16 mouse cellular contexts compared by ENCODE assay signal in genomic region chr9:71568323-71568942, GRCm38 (mm10). TPM values are rescaled to one million over a fixed set of nuclear protein-coding genes. Genes with fewer than 3 reads are reported as not detected.
DNase-seq lines count a peak whose midpoint lies in the region; ATAC-seq and TF ChIP-seq lines count a peak whose summit lies in the region.
"Had no signal": no experiment of that assay in that cellular context is flagged by ENCODE, and none has a peak within 500 bp of the region (broad histone marks: within the 10 kb centered on the region; RNA-seq: fewer than 3 reads in every experiment).

No protein-coding gene starts in this region.

- no peak for TF ChIP-seq RAD21 in CH12.LX (IDR thresholded peaks at IDR 0.05; ENCODE audit: low read depth, low read length)

- peaks cover 36% of the 10 kb centered on the region for H3K4me1 ChIP-seq in kidney, embryonic 15.5 days
- peaks cover 6% of the 10 kb centered on the region; the same call in 1 of the 2 replicates for H3K4me1 ChIP-seq in kidney, adult 2 months (ENCODE audit: control insufficient read depth, insufficient read depth, low read length)
- H3K4me1 ChIP-seq in CH12.LX (ENCODE audit: control insufficient read depth in 1 of 2, insufficient read depth in 2 of 2): peaks cover 2 to 41% of the 10 kb centered on the region in 2 experiments; a peak in 2 of 4 replicates
- peaks cover 5% of the 10 kb centered on the region for H3K4me1 ChIP-seq in stomach, embryonic 15.5 days
- no peaks in the 10 kb centered on the region; the same call in 1 of the 2 replicates for H3K4me1 ChIP-seq in hindbrain, embryonic 11.5 days (replicated peaks; ENCODE audit: control insufficient read depth, insufficient read depth, low read length)
- H3K4me1 ChIP-seq: liver, embryonic 13.5 days had no signal

- no peak for ATAC-seq in kidney, embryonic 15.5 days (replicated peaks; ENCODE audit: low FRiP score)
- ATAC-seq in stomach, embryonic 15.5 days (ENCODE audit: insufficient read depth, low FRiP score, low read depth): no peak
- ATAC-seq in hindbrain, embryonic 11.5 days (ENCODE audit: low FRiP score): no peak
- ATAC-seq: midbrain, embryonic 16.5 days had no signal

- peak; percentile 23 for DNase-seq in gastrocnemius, adult 2 months
- DNase-seq in gastrocnemius, adult 8-10 months (ENCODE audit: low spot score in 2 of 2): no peak
- no peak for DNase-seq in kidney, adult 2 months
- no peak for DNase-seq in CH12.LX (ENCODE audit: extremely low read depth)
- DNase-seq in hindbrain, embryonic 11.5 days (ENCODE audit: low spot score): no peak
- no peak for DNase-seq in urinary bladder, postnatal 25 days (ENCODE audit: low spot score)
- DNase-seq: adrenal gland, postnatal 10 days; cerebellum, adult 9-11 months; embryo, embryonic 11 days; kidney, postnatal 14 days; layer of hippocampus, adult 9-11 months; liver, embryonic 13.5 days; spleen, adult 18-20 months had no signal

- no peak overlapping the region for H3K4me2 ChIP-seq in kidney, embryonic 15.5 days
- no peak overlapping the region for H3K4me2 ChIP-seq in CH12.LX (ENCODE audit: insufficient read depth, low read depth, poor library complexity, severe bottlenecking)
- H3K4me2 ChIP-seq in stomach, embryonic 15.5 days: no peak overlapping the region
- no peak overlapping the region for H3K4me2 ChIP-seq in hindbrain, embryonic 11.5 days (replicated peaks; ENCODE audit: low read depth, low read length)
- H3K4me2 ChIP-seq: liver, embryonic 13.5 days had no signal

- no peak overlapping the region for H3K9ac ChIP-seq in kidney, embryonic 15.5 days
- H3K9ac ChIP-seq in CH12.LX (ENCODE audit: insufficient read depth, low read depth): no peak overlapping the region
- no peak overlapping the region for H3K9ac ChIP-seq in stomach, embryonic 15.5 days
- no peak overlapping the region for H3K9ac ChIP-seq in hindbrain, embryonic 11.5 days (ENCODE audit: low read depth, low read length)
- H3K9ac ChIP-seq: liver, embryonic 13.5 days had no signal

- H3K9me3 ChIP-seq in kidney, embryonic 15.5 days (replicated peaks): no peaks in the 10 kb centered on the region
- H3K9me3 ChIP-seq in CH12.LX (replicated peaks; ENCODE audit: low read length): no peaks in the 10 kb centered on the region
- H3K9me3 ChIP-seq in stomach, embryonic 15.5 days: no peaks in the 10 kb centered on the region
- H3K9me3 ChIP-seq in hindbrain, embryonic 11.5 days (ENCODE audit: control insufficient read depth, low read length): no peaks in the 10 kb centered on the region
- H3K9me3 ChIP-seq: liver, embryonic 13.5 days had no signal

- peak overlapping the region; percentile 81 for H3K27ac ChIP-seq in gastrocnemius, adult 2 months
- peak overlapping the region; percentile 46 for H3K27ac ChIP-seq in kidney, embryonic 15.5 days
- H3K27ac ChIP-seq in kidney, adult 2 months (ENCODE audit: insufficient read depth, low read depth, low read length): no peak overlapping the region
- no peak overlapping the region for H3K27ac ChIP-seq in CH12.LX (ENCODE audit: insufficient read depth, low read depth)
- H3K27ac ChIP-seq in stomach, embryonic 15.5 days: peak overlapping the region; percentile 18; the same call in 1 of the 2 replicates
- H3K27ac ChIP-seq in hindbrain, embryonic 11.5 days (ENCODE audit: low read depth, low read length): no peak overlapping the region
- H3K27ac ChIP-seq: liver, embryonic 13.5 days had no signal

- in situ Hi-C loops in CH12.LX (cut with MboI; ENCODE audit: low pct_ligation_motif_present, low pct_unique_long_range_greater_than_20kb, low sequenced_read_pairs): no loop called here

- TF ChIP-seq CTCF in gastrocnemius, adult 2 months (IDR thresholded peaks at IDR 0.05): no peak
- TF ChIP-seq CTCF in kidney, adult 2 months (conservative IDR thresholded peaks at IDR 0.05; ENCODE audit: insufficient read depth, insufficient read length, low read depth, low read length): no peak
- no peak for TF ChIP-seq CTCF in CH12.LX (conservative IDR thresholded peaks at IDR 0.05 in 1 of 2, IDR thresholded peaks at IDR 0.05 in 1 of 2; ENCODE audit: low read depth in 2 of 2, low read length in 2 of 2)

- dilution Hi-C loops in CH12.LX (cut with MboI; ENCODE audit: extremely low pct_ligation_motif_present, extremely low pct_unique_long_range_greater_than_20kb, low sequenced_read_pairs): no loop called here

- no peaks in the 10 kb centered on the region for H3K27me3 ChIP-seq in kidney, embryonic 15.5 days
- H3K27me3 ChIP-seq in kidney, adult 2 months (replicated peaks; ENCODE audit: control insufficient read depth, insufficient read depth, low read length): no peaks in the 10 kb centered on the region
- H3K27me3 ChIP-seq in CH12.LX (replicated peaks): no peaks in the 10 kb centered on the region
- H3K27me3 ChIP-seq in stomach, embryonic 15.5 days (replicated peaks): no peaks in the 10 kb centered on the region
- H3K27me3 ChIP-seq in hindbrain, embryonic 11.5 days (ENCODE audit: control insufficient read depth, insufficient read depth, low read length): no peaks in the 10 kb centered on the region
- H3K27me3 ChIP-seq: liver, embryonic 13.5 days had no signal

- no peaks in the 10 kb centered on the region for H3K79me2 ChIP-seq in CH12.LX (replicated peaks; ENCODE audit: control insufficient read depth, extremely low read depth, insufficient read depth, poor library complexity, severe bottlenecking)

- 44% methylated on average over 5 of the region's 5 CpGs for WGBS in kidney, embryonic 15.5 days
- WGBS in kidney, adult 2 months: 50% methylated on average over 5 of the region's 5 CpGs
- WGBS in stomach, embryonic 15.5 days: 37% methylated on average over 5 of the region's 5 CpGs
- WGBS in hindbrain, embryonic 11.5 days: 51% methylated on average over 5 of the region's 5 CpGs

- TF ChIP-seq EP300 in CH12.LX (IDR thresholded peaks at IDR 0.05; ENCODE audit: low read length): no peak

- TF ChIP-seq POLR2A in kidney, adult 2 months (IDR thresholded peaks at IDR 0.05; ENCODE audit: low read depth, low read length): no peak
- no peak for TF ChIP-seq POLR2A in CH12.LX (IDR thresholded peaks at IDR 0.05; ENCODE audit: low read depth, low read length)

- H3K36me3 ChIP-seq in kidney, embryonic 15.5 days: no peaks in the 10 kb centered on the region
- no peaks in the 10 kb centered on the region for H3K36me3 ChIP-seq in kidney, adult 2 months (ENCODE audit: control insufficient read depth, insufficient read depth, low read length)
- peaks cover 0 to 6% of the 10 kb centered on the region in 2 experiments for H3K36me3 ChIP-seq in CH12.LX (replicated peaks in 1 of 2; ENCODE audit: control insufficient read depth in 1 of 2, insufficient read depth in 1 of 2, low read length in 1 of 2)
- H3K36me3 ChIP-seq in stomach, embryonic 15.5 days: no peaks in the 10 kb centered on the region
- no peaks in the 10 kb centered on the region for H3K36me3 ChIP-seq in hindbrain, embryonic 11.5 days (ENCODE audit: control insufficient read depth, insufficient read depth, low read length)
- H3K36me3 ChIP-seq: liver, embryonic 13.5 days had no signal

- no peak overlapping the region for H3K4me3 ChIP-seq in gastrocnemius, adult 2 months
- H3K4me3 ChIP-seq in kidney, embryonic 15.5 days (replicated peaks): no peak overlapping the region
- no peak overlapping the region for H3K4me3 ChIP-seq in kidney, adult 2 months (ENCODE audit: insufficient read depth, low read depth, low read length)
- no peak overlapping the region for H3K4me3 ChIP-seq in CH12.LX (replicated peaks in 1 of 3; ENCODE audit: low read depth in 2 of 3, low read length in 2 of 3, poor library complexity in 1 of 3)
- H3K4me3 ChIP-seq in stomach, embryonic 15.5 days (replicated peaks): no peak overlapping the region
- no peak overlapping the region for H3K4me3 ChIP-seq in hindbrain, embryonic 11.5 days (ENCODE audit: low read depth, low read length)
- H3K4me3 ChIP-seq: liver, embryonic 13.5 days had no signal

- intact Hi-C loops in gastrocnemius, adult 2 months (cut with DNase I): no loop called here

TF ChIP-seq in CH12.LX, 34 proteins besides CTCF, POLR2A, EP300 and RAD21:
- TF ChIP-seq SIN3A (IDR thresholded peaks at IDR 0.05; ENCODE audit: low read length): no peak
- no peak for TF ChIP-seq ETS1 (conservative IDR thresholded peaks at IDR 0.05; ENCODE audit: low read depth, low read length)
- TF ChIP-seq POLR2AphosphoS2 (IDR thresholded peaks at IDR 0.05; ENCODE audit: low read depth, low read length): no peak
- no peak for TF ChIP-seq ELF1 (IDR thresholded peaks at IDR 0.05; ENCODE audit: low read depth, low read length)
- TF ChIP-seq CHD1 (IDR thresholded peaks at IDR 0.05; ENCODE audit: low read depth, low read length): no peak
- TF ChIP-seq TCF12 (IDR thresholded peaks at IDR 0.05; ENCODE audit: low read depth, low read length): no peak
- no peak for TF ChIP-seq NRF1 (IDR thresholded peaks at IDR 0.05; ENCODE audit: low read depth, low read length)
- TF ChIP-seq ZNF384 (IDR thresholded peaks at IDR 0.05; ENCODE audit: low read depth, low read length): peak; percentile 88

RNA-seq across cellular contexts. Expression of gene Myzap, which starts 23.7 kb away (rescaled TPM):
- 1 to 10 TPM; 3.7 to 5.1 TPM for total RNA-seq in gastrocnemius, adult 2 months (2021)
- total RNA-seq in gastrocnemius, adult 8-10 months (2022): 1 to 10 TPM; 1.8 to 3.2 (median 2.5) TPM
- polyA plus RNA-seq in kidney, embryonic 15.5 days (2015; fragmentation: Nextera tagmentation; extraction: Ambion mirVana): 14.5 and 17.3 TPM in 2 replicates
- polyA plus RNA-seq in kidney, adult 2 months (2012; rRNA removed): 3.6 and 4.1 TPM in 2 replicates
- 2.9 and 4.6 TPM in 2 replicates for total RNA-seq in CH12.LX (2012; rRNA removed)
- 6.2 and 6.3 TPM in 2 replicates for total RNA-seq in CH12.LX (2014; rRNA removed)
- polyA plus RNA-seq in CH12.LX (2012; ENCODE audit: insufficient read length, low read depth): 7.2 and 7.5 TPM in 2 replicates
- polyA plus RNA-seq in stomach, embryonic 15.5 days (2015; fragmentation: Nextera tagmentation; extraction: Ambion mirVana): 11.6 and 12.2 TPM in 2 replicates
- polyA plus RNA-seq in hindbrain, embryonic 11.5 days (2014; fragmentation: Nextera tagmentation; extraction: Ambion mirVana): 5.3 and 6.4 TPM in 2 replicates

Comparison
In these comparisons a context has a peak if more than half of its experiments do, and no peak if none do; other contexts are left out.
1. H3K27ac ChIP-seq: peak in gastrocnemius, adult 2 months (single experiment), kidney, embryonic 15.5 days (single experiment) and stomach, embryonic 15.5 days (single experiment); none in kidney, adult 2 months (single experiment), CH12.LX (single experiment) and hindbrain, embryonic 11.5 days (single experiment).